Mouse (Mus musculus) kidney, adult 11 months (tissue): ENCODE measurements around the gene Vmn1r78.
"Not testable (repeated sequence)": the region's sequence is repeated elsewhere in the genome, so short reads cannot be mapped to it uniquely, and the experiment has no call there.

ENCODE experiments used
- DNase-seq: peaks from one replicate; pipeline ENCODE4 v3.0.0; 2022

Gene Vmn1r78

GRCm38 (mm10) chr7:12149957-12150356 is at the start of gene Vmn1r78:
TSS of gene Vmn1r78 (plus strand) at chr7:12150257.
- DNase-seq = no peak

DNA sequence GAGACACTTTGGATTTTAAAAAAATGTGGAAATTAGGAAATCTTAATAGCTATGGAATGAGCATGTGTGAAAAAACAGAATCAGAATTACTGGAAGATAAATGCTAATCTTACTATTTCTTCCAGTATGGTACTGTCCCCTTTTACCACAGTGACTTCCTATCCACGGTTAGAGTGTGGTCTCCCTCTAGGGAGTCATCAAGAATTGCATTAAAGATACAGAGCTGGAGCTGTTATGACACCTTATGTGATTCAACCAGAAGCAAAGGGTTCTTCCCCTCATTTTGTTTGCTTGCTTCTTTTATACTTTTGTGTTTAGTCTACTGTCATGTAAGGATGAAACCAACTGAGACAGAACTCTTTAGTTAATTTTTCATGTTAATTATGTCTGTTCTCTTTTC is 6.4 kb downstream of the Vmn1r78 start:
- not testable (repeated sequence) for DNase-seq

DNA sequence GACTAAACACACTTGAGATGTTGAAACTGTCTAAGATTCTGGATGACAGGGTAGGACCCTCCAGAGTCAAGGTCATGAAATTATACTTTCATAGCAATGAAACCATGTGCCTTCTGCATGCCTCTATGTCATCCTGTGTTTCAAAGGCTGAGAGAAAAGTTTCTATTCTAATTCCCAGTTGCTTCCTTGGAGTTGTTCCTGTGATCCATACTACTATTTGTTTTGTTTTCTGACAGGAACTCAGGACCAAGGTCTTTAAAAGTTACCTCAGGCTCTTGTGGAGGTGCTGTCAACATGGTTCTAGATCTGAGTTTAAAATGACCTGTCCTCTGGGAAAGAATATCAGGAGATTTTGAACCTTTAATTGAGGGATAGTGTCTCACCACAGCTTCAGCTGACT is 20.9 kb downstream of the Vmn1r78 start, which contains the start of gene Vmn1r79:
Gene Vmn1r79 (plus strand): TSS at position 301 of the 400 bp plus-strand sequence.
- DNase-seq = not testable (repeated sequence)

- DNase-seq = not testable (repeated sequence)
These were observed 22.9 kb downstream of the Vmn1r78 start for GRCm38 (mm10) chr7:12172926-12173325.

- DNase-seq = no peak
These were observed 38.9 kb downstream of the Vmn1r78 start, which contains the start of gene Vmn1r80 for GRCm38 (mm10) chr7:12188986-12189385. TSS of gene Vmn1r80 (plus strand) at chr7:12189286.

DNA sequence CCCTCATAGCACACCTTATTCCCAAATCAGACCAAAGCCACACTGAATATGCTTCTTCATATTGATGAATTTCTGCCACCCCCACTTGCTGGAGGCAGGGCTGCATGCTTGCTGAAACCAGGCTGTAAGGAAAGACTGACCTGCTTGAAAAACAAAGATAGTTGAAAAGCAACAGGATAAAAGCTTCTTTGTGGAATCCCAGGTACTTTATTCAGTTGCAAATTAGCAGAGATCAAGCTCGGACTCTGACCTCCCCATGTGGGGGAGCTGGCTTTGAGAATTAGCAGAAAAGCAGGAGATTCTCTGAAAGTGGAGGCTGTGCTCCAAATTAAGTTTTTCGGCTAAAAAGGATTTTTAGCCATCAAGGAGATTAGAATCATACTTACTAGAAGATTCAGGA is 54.1 kb downstream of the Vmn1r78 start:
- DNase-seq = no peak
